Mouse (Mus musculus): Measurements from ENCODE around the gene Igdcc4. TPM values are rescaled to one million over a fixed set of nuclear protein-coding genes. Genes with fewer than 3 reads are reported as not detected.

Gene Igdcc4
- polyA plus RNA-seq (2012; rRNA removed): 32.3 and 33.8 TPM in 2 replicates

GRCm38 (mm10) chr9:65100991-65101685 is at the start of gene Igdcc4:
Gene Igdcc4, plus strand, starts transcription at chr9:65101486.

GRCm38 (mm10) chr9:65140936-65141305 is 39.6 kb downstream of the Igdcc4 start, which contains the start of gene Igdcc3:
Gene Igdcc3, plus strand, starts transcription at chr9:65141189.

Other genes with a start within 250 kb of the Igdcc4 start
- gene Slc24a1, start 149.9 kb upstream of the Igdcc4 start, polyA plus RNA-seq (2012; rRNA removed): 0.09 and 0.16 TPM in 2 replicates
- gene Ints14, start 140.6 kb upstream of the Igdcc4 start, polyA plus RNA-seq (2012; rRNA removed): 27.6 and 29.4 TPM in 2 replicates
- gene Hacd3, start 79.8 kb upstream of the Igdcc4 start, polyA plus RNA-seq (2012; rRNA removed): 135 and 146 TPM in 2 replicates
- gene Dpp8, start 69.1 kb upstream of the Igdcc4 start, polyA plus RNA-seq (2012; rRNA removed): 53.9 and 56.0 TPM in 2 replicates
- 6.8 and 7.3 TPM in 2 replicates for gene Igdcc3, start 39.7 kb downstream of the Igdcc4 start, polyA plus RNA-seq (2012; rRNA removed)
- 7.1 and 7.2 TPM in 2 replicates for gene Parp16, start 93.9 kb downstream of the Igdcc4 start, polyA plus RNA-seq (2012; rRNA removed)
- gene Cilp, start 163.7 kb downstream of the Igdcc4 start, polyA plus RNA-seq (2012; rRNA removed): 0.17 and 0.44 TPM in 2 replicates
- gene Clpx, start 192.8 kb downstream of the Igdcc4 start, polyA plus RNA-seq (2012; rRNA removed): 18.9 and 21.6 TPM in 2 replicates
- gene Pdcd7, start 244.6 kb downstream of the Igdcc4 start, polyA plus RNA-seq (2012; rRNA removed): 14.4 and 15.0 TPM in 2 replicates